Mouse (Mus musculus) mesoderm, embryonic 11.5 days (tissue): Measurements from ENCODE around the gene Vps13d.

ENCODE experiments used
- DNase-seq: peaks from one replicate; pipeline ENCODE4 v3.0.0-alpha.2; 2012; ENCODE audit warnings: low read depth, low spot score

Gene Vps13d

DNA sequence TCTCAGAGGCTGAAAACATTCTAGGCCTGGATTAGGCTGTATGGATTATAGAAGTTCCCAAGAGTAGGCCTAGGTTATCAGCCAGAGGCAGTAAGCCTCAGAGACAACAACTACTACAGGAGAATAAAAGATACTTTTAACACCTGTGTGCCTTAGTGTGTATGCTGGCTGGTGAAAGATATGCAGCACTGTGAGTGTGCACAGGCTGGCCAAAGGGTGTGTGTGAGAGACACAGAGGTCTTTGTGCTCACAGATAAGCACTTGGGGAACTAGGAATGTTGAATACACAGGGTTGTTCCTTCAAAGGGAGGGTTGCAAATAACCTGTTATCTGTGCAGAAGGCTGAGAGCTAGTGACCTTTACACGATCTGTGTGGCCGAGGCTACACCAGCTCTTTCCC lies 115.5 kb downstream of the Vps13d start:
- DNase-seq, result no peak

DNA sequence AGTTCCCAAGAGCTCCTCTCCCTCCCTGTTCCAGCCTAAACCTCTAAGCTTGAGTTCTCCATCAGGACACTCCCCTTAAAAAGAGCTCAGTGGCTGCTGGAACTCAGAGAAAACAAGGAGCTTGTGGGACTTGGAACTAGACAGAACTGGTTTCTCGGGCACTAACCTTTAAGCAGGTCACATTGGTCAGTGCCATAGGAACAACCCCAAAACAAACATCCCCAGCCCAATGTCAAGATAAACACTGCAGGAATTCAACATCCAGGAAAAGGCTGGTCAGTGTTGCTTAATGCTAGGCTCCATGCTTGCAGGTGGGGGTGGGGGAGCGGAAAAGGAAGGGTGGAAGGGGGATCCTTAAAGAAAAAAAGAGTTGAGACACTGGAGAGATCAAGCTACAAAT lies 120.5 kb downstream of the Vps13d start:
- DNase-seq, result no peak

DNA sequence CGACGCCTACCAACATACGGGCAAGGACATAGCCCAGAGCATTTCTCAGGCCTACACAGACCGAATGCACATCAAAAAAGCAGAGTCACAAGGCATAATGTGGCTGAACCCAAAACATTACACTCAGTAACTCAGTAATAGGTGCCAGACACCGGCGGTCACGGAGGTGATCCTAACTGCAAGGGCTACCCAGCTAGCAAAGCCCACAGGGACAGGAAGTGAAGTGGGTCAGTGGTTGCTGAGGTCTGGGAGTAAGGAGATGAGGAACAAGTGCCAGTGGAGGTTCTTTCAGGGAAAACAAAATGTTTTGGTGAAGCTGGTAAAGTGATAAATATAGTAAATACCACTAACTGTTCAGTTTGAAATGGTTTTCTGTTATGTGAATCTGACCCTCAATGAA lies 121.1 kb downstream of the Vps13d start:
- no peak for DNase-seq

- DNase-seq, result no peak
Observed at GRCm38 (mm10) chr4:145071942-145072341, 122.9 kb downstream of the Vps13d start.

DNA sequence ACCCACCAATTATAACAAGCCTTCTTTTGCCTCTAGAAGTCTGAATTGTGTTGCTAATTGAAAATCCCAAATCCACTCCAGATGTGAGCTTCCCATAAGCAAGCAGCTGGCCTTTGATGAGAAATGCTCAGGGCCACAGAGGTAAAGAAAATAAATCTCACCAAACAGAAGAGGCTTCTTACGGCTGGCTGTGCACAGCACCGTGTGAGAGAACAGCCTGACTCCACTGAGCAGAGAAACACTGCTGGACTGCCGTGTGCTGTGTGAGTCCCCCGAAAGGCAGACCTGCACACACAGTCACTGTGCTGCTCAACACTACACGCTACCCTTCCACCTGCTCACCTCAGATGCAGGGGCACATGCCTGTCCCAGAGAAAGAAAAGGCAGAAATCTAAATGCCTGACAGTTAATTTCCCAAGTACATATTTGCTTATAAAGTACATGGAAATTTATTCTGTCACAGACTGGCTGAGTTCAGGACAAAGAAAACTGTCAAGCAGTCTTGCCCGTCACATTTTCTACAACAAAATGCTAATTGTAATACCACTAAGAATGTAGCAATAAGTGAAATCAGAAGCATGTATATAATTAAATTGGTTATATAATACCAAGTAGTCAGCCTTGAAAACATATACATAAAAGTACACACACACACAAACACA lies 127.7 kb downstream of the Vps13d start:
- DNase-seq, result peak; percentile 74

- DNase-seq, result no peak
Observed at GRCm38 (mm10) chr4:145066336-145067018, 128.3 kb downstream of the Vps13d start.

DNA sequence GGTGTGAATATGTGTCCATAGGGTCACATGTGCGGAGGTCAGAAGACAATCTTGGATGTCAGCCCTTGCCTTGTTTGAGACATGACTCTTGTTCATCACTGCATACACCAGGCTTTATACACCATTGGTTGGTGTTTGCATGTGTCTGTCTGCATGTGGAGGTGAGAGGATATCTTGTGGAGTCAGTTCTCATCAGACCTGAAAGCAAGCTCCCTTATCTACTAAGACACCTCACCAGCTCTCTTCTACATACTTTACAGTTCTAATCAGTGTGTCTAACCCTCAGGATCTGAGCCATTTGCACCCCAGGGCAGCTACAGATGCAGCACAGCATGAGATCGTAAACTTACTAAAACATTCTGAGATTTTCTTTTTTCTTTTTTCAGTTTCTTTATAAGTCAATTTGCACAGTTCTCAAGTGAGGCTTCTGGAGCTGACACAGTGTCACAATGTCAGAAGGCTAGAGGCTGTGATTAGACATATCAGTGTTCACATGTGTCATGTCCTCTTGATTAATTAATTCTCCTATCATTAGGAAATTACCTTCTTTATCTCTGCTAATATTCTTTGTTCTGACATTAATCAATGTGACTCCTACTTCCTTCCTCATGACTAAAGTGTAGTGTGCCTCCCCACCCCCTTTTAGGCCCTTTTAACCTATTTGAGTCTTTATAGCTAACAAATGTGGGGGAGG lies 135.9 kb downstream of the Vps13d start:
- DNase-seq, result no peak

GRCm38 (mm10) chr4:145056346-145056745 lies 138.5 kb downstream of the Vps13d start:
- no peak for DNase-seq

- no peak for DNase-seq
Observed at GRCm38 (mm10) chr4:145055792-145056191, 139.0 kb downstream of the Vps13d start.

DNA sequence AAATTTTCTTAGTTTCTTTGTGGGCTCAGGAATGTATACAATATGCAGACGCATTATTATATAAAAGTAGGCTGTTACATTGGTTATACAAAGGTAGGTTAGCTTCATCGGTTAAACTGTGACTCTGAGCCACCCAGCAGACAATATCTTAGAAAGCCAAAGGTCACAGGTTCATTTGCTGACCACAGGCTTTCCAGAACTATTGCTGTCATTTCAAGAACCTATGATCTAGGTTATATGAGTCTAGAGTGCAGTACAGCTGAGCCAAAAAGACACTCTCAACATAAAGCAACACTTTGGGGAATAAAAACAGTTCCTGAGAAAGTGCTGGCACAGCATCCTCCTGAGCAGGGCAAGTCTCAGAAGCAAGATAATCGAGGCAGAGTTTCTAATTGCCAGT lies 140.4 kb downstream of the Vps13d start:
- no peak for DNase-seq

GRCm38 (mm10) chr4:145052697-145053096 lies 142.1 kb downstream of the Vps13d start:
- DNase-seq, result no peak

DNA sequence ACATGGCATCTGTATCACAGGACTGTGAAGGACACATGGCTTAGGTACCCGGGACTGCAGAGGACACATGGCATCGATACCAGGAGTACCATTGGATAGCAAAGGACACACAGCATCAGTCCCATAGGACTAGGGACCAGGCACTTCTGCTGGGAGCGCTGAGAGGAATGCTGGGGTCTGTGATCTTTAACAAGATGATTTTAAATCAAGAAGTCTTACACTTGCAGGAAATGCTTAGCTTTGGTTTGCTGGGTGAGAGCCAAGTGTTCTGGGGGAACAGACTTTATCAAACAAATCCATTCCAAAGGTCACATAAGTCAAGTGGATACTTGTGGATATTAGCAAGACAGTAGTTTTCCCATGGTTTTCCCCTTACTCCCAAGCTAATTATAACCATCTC lies 142.5 kb downstream of the Vps13d start:
- DNase-seq, result no peak

DNA sequence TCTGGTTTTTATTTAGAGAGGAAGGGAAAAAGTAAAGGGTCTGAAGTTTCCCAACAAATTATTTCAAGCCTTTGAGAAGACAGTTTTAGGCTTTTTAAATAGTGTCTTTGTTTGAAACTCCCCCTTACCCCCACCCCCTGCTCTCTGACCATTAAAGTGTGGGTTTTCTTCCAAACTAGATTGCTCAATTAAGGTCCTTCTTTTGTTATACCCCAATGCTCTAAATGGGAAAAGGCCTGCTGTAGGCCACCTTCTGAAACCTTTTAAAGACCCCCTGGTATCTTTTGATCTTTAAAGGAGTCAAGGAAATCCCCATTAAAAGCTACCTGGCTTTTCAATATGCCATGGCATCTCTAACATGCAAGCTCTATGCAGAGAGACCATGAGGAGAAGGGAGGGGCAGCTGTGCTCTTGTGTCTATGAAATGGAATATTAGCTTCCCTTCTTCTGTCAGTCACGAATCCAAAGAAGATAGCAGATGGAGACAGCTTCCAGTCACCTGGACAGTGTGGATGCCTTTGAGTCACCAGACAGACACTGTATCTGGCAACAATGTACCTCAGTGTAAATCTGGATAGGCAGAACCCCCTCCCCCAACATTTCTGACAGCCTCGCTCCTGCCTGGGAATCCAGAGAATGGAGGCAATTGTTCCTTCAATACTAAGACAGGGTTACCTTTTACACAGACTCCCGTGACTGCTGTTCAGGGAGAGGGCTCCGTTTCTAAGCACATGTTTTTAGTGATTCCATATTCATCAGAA lies 143.4 kb downstream of the Vps13d start:
- DNase-seq, result no peak

- peak; percentile 14 for DNase-seq
Observed at GRCm38 (mm10) chr4:145050518-145051208, 144.1 kb downstream of the Vps13d start.

- no peak for DNase-seq
Observed at GRCm38 (mm10) chr4:145047964-145048363, 146.8 kb downstream of the Vps13d start.

- DNase-seq, result no peak
Observed at GRCm38 (mm10) chr4:145046032-145046401, 148.8 kb downstream of the Vps13d start.

GRCm38 (mm10) chr4:145045312-145046031 lies 149.3 kb downstream of the Vps13d start:
- no peak for DNase-seq

- DNase-seq, result peak; percentile 23
Observed at GRCm38 (mm10) chr4:145041223-145041870, 153.5 kb downstream of the Vps13d start.

- no peak for DNase-seq
Observed at GRCm38 (mm10) chr4:145037631-145038416, 157.0 kb downstream of the Vps13d start.

GRCm38 (mm10) chr4:145037006-145037405 lies 157.8 kb downstream of the Vps13d start:
- no peak for DNase-seq
